Mouse (Mus musculus): Measurements from ENCODE around the gene Tubb4b. TPM values are rescaled to one million over a fixed set of nuclear protein-coding genes. Genes with fewer than 3 reads are reported as not detected.

The Tubb4b gene
- total and polyA plus RNA-seq, 3 experiments, result 356 to 592 (median 520) TPM

GRCm38 (mm10) chr2:25239766-25240165 lies 15.3 kb upstream of the Tubb4b start:
- H3K4me3 ChIP-seq (replicated peaks in 1 of 3; ENCODE audit: low read depth in 2 of 3, low read length in 2 of 3, poor library complexity in 1 of 3), result no peak overlapping the region
- H3K27ac ChIP-seq (ENCODE audit: insufficient read depth, low read depth), result no peak overlapping the region
- peaks cover 61% of the 10 kb centered on the region for H3K27me3 ChIP-seq (replicated peaks)
- no peaks in the 10 kb centered on the region for H3K9me3 ChIP-seq (replicated peaks; ENCODE audit: low read length)
- no peak for DNase-seq (ENCODE audit: extremely low read depth)
- H3K79me2 ChIP-seq (replicated peaks; ENCODE audit: control insufficient read depth, extremely low read depth, insufficient read depth, poor library complexity, severe bottlenecking), result no peaks in the 10 kb centered on the region
- no peak overlapping the region for H3K9ac ChIP-seq (ENCODE audit: insufficient read depth, low read depth)
- H3K4me1 ChIP-seq (ENCODE audit: control insufficient read depth in 1 of 2, insufficient read depth in 2 of 2), result peaks cover 12 to 16% of the 10 kb centered on the region in 2 experiments
- peaks cover 2 to 14% of the 10 kb centered on the region in 2 experiments for H3K36me3 ChIP-seq (replicated peaks in 1 of 2; ENCODE audit: control insufficient read depth in 1 of 2, insufficient read depth in 1 of 2, low read length in 1 of 2)
- dilution Hi-C loops (cut with MboI; ENCODE audit: extremely low pct_ligation_motif_present, extremely low pct_unique_long_range_greater_than_20kb, low sequenced_read_pairs), result no loop called here
- no peak overlapping the region for H3K4me2 ChIP-seq (ENCODE audit: insufficient read depth, low read depth, poor library complexity, severe bottlenecking)
- in situ Hi-C loops (cut with MboI; ENCODE audit: low pct_ligation_motif_present, low pct_unique_long_range_greater_than_20kb, low sequenced_read_pairs), result no loop called here
- TF ChIP-seq NRF1 (IDR thresholded peaks at IDR 0.05; ENCODE audit: low read depth, low read length) (no peak), GABPA (IDR thresholded peaks at IDR 0.05; ENCODE audit: insufficient replicate concordance, low read depth, low read length) (no peak), E2F4 (IDR thresholded peaks at IDR 0.05; ENCODE audit: insufficient replicate concordance, low read depth, low read length) (no peak), EP300 (IDR thresholded peaks at IDR 0.05; ENCODE audit: low read length) (no peak), ETS1 (conservative IDR thresholded peaks at IDR 0.05; ENCODE audit: low read depth, low read length) (no peak), USF1 (IDR thresholded peaks at IDR 0.05; ENCODE audit: low read depth, low read length) (no peak), POLR2AphosphoS2 (IDR thresholded peaks at IDR 0.05; ENCODE audit: low read depth, low read length) (no peak), CTCF (conservative IDR thresholded peaks at IDR 0.05 in 1 of 2, IDR thresholded peaks at IDR 0.05 in 1 of 2; ENCODE audit: low read depth in 2 of 2, low read length in 2 of 2) (no peak), SIN3A (IDR thresholded peaks at IDR 0.05; ENCODE audit: low read length) (no peak), MAX (IDR thresholded peaks at IDR 0.05; ENCODE audit: low read length) (no peak), TCF12 (IDR thresholded peaks at IDR 0.05; ENCODE audit: low read depth, low read length) (no peak)

GRCm38 (mm10) chr2:25238106-25238505 lies 13.6 kb upstream of the Tubb4b start:
- H3K27me3 ChIP-seq (replicated peaks), result peaks cover 77% of the 10 kb centered on the region

More at GRCm38 (mm10) chr2:25238106-25238505, 13.6 kb upstream of the Tubb4b start:
- Histone ChIP-seq H3K79me2 (replicated peaks; ENCODE audit: control insufficient read depth, extremely low read depth, insufficient read depth, poor library complexity, severe bottlenecking) (no peaks in the 10 kb centered on the region), H3K4me2 (ENCODE audit: insufficient read depth, low read depth, poor library complexity, severe bottlenecking) (no peak overlapping the region), H3K9me3 (replicated peaks; ENCODE audit: low read length) (no peaks in the 10 kb centered on the region), H3K27ac (ENCODE audit: insufficient read depth, low read depth) (no peak overlapping the region), H3K9ac (ENCODE audit: insufficient read depth, low read depth) (no peak overlapping the region), H3K36me3 (replicated peaks in 1 of 2; ENCODE audit: control insufficient read depth in 1 of 2, insufficient read depth in 1 of 2, low read length in 1 of 2) (no peaks in the 10 kb centered on the region), H3K4me1 (ENCODE audit: control insufficient read depth in 1 of 2, insufficient read depth in 2 of 2) (peaks cover 12 to 21% of the 10 kb centered on the region in 2 experiments), H3K4me3 (replicated peaks in 1 of 3; ENCODE audit: low read depth in 2 of 3, low read length in 2 of 3, poor library complexity in 1 of 3) (no peak overlapping the region)
- DNase-seq (ENCODE audit: extremely low read depth), result no peak
- in situ Hi-C loops (cut with MboI; ENCODE audit: low pct_ligation_motif_present, low pct_unique_long_range_greater_than_20kb, low sequenced_read_pairs), result no loop called here
- no peak for TF ChIP-seq MAX (IDR thresholded peaks at IDR 0.05; ENCODE audit: low read length)
- no peak for TF ChIP-seq BHLHE40 (IDR thresholded peaks at IDR 0.05; ENCODE audit: low read depth, low read length)
- TF ChIP-seq ZKSCAN1 (IDR thresholded peaks at IDR 0.05; ENCODE audit: borderline replicate concordance, low read depth, low read length), result no peak
- no peak for TF ChIP-seq ETS1 (conservative IDR thresholded peaks at IDR 0.05; ENCODE audit: low read depth, low read length)
- no peak for TF ChIP-seq MYC (IDR thresholded peaks at IDR 0.05; ENCODE audit: low read depth, low read length)
- TF ChIP-seq HCFC1 (IDR thresholded peaks at IDR 0.05; ENCODE audit: low read depth, low read length), result no peak
- TF ChIP-seq USF2 (conservative IDR thresholded peaks at IDR 0.05; ENCODE audit: low read depth, low read length), result no peak
- TF ChIP-seq IRF4 (IDR thresholded peaks at IDR 0.05; ENCODE audit: low read depth, low read length), result no peak
- no peak for TF ChIP-seq MAFK (IDR thresholded peaks at IDR 0.05; ENCODE audit: insufficient replicate concordance, low read length)
- no peak for TF ChIP-seq TBP (conservative IDR thresholded peaks at IDR 0.05; ENCODE audit: low read depth, low read length)
- no peak for TF ChIP-seq JUN (IDR thresholded peaks at IDR 0.05; ENCODE audit: insufficient read depth, low read depth, low read length)
- no peak for TF ChIP-seq POLR2A (IDR thresholded peaks at IDR 0.05; ENCODE audit: low read depth, low read length)
- no peak for TF ChIP-seq UBTF (IDR thresholded peaks at IDR 0.05; ENCODE audit: low read depth, low read length)
- dilution Hi-C loops (cut with MboI; ENCODE audit: extremely low pct_ligation_motif_present, extremely low pct_unique_long_range_greater_than_20kb, low sequenced_read_pairs), result no loop called here

Measured in CH12.LX (cell line).